Mouse (Mus musculus) midbrain, embryonic 11.5 days (tissue): ENCODE measurements around the gene 4931428L18Rik. TPM values are rescaled to one million over a fixed set of nuclear protein-coding genes. Genes with fewer than 3 reads are reported as not detected.

Experiments
- ATAC-seq: fragments of 200-750 bp; cut with Nextera tagmentation; 2 replicates; pipeline ENCODE4 v1.8.0; 2017; ENCODE audit warnings: moderate TSS enrichment, moderate library complexity; ENCODE audit not compliant: low FRiP score
- DNase-seq: peaks from one replicate; pipeline ENCODE4 v3.0.0; 2015; ENCODE audit warnings: low spot score; ENCODE audit errors: missing footprints
- H3K27ac ChIP-seq: fragments of 300-500 bp; sonication (generic); 2 replicates; pipeline ENCODE4 v1.5.1; 2014; ENCODE audit warnings: low read depth, low read length
- H3K27me3 ChIP-seq: fragments of 300-500 bp; sonication (generic); 2 replicates; pipeline ENCODE4 v1.6.1; 2014; ENCODE audit warnings: mild to moderate bottlenecking, low read length, moderate library complexity, mixed read lengths; ENCODE audit not compliant: control insufficient read depth, insufficient read depth
- H3K36me3 ChIP-seq: fragments of 300-500 bp; sonication (generic); 2 replicates; pipeline ENCODE4 v1.6.1; 2014; ENCODE audit warnings: mild to moderate bottlenecking, low read length, moderate library complexity, mixed read lengths; ENCODE audit not compliant: control insufficient read depth, insufficient read depth
- H3K4me1 ChIP-seq: fragments of 300-500 bp; sonication (generic); 2 replicates; pipeline ENCODE4 v1.6.1; 2014; ENCODE audit warnings: low read length; ENCODE audit not compliant: control insufficient read depth, insufficient read depth
- H3K4me2 ChIP-seq: fragments of 300-500 bp; sonication (generic); 2 replicates; pipeline ENCODE4 v1.6.1; 2014; ENCODE audit warnings: mild to moderate bottlenecking, moderate library complexity
- H3K4me3 ChIP-seq: fragments of 300-500 bp; sonication (generic); 2 replicates; pipeline ENCODE4 v1.5.1; 2014; ENCODE audit warnings: low read depth, low read length
- H3K9ac ChIP-seq: fragments of 300-500 bp; sonication (generic); 2 replicates; pipeline ENCODE4 v1.6.1; 2014; ENCODE audit warnings: low read length
- H3K9me3 ChIP-seq: fragments of 300-500 bp; sonication (generic); 2 replicates; pipeline ENCODE4 v1.6.1; 2016; ENCODE audit warnings: low read length; ENCODE audit not compliant: control insufficient read depth
- WGBS: fragments of 180-500 bp; shearing (Covaris S2); extraction: QIAGEN DNeasy Blood & Tissue Kit; methylation state at CpG from one replicate; pipeline ENCODE4 v1.1.7; 2014; 5-methylcytosine and 5-hydroxymethylcytosine counted together
- polyA plus RNA-seq: library from polyadenylated mRNA; unstranded; fragments of >200 nt; fragmentation: Nextera tagmentation; extraction: Ambion mirVana; gene quantifications from 2 replicates; pipeline ENCODE4 v1.2.1, GENCODE M21; 2014

Gene 4931428L18Rik
- polyA plus RNA-seq, 1 experiment from 2014 or later, result not detected

DNA sequence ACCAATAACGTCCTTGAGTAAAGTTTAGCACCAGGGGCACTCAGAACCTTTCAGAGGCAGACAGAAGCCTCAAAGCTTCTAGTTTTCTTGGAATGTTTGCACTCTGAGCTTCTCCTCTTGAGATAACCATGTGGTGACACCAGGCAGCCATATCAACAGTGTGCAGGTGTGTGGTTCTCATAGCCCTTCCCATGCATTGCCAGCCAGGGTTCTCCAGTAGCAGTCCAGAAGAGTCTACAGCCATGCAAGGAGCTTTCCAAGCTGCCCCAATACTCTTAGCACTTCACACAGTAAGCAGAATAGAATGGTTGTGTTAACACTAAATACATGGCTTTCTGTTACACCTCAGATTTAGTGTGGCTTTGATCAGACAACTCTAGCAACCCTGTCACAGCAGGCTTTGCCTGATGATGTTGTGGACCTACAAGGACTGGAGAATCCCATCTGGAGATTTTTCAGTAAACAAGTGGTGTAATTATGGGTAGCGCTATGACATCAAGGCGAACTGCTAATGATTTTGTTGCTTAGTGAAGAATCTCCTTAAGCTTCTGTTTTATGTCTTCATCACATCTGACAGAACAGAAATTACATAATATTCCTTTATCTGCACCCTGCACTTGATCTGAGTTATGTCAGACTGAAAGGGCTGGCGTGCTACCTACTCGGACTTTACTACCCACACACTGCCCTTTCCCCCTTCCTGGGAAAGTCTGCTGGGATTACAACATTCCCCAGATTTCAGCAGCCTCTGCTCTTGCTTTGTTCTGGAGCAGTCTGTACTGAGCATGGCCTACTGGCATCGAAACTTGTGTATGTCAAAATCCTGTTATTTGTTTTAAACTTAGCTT, 149.7 kb downstream of the 4931428L18Rik start:
- Histone ChIP-seq H3K4me3 (no peak overlapping the region), H3K27ac (no peak overlapping the region), H3K9ac (no peak overlapping the region), H3K27me3 (no peaks in the 10 kb centered on the region), H3K9me3 (no peaks in the 10 kb centered on the region), H3K4me2 (no peak overlapping the region), H3K36me3 (no peaks in the 10 kb centered on the region), H3K4me1 (no peaks in the 10 kb centered on the region)
- DNase-seq, result no peak
- WGBS, result 86% methylated on average over 6 of the region's 6 CpGs
- ATAC-seq, result no peak

DNA sequence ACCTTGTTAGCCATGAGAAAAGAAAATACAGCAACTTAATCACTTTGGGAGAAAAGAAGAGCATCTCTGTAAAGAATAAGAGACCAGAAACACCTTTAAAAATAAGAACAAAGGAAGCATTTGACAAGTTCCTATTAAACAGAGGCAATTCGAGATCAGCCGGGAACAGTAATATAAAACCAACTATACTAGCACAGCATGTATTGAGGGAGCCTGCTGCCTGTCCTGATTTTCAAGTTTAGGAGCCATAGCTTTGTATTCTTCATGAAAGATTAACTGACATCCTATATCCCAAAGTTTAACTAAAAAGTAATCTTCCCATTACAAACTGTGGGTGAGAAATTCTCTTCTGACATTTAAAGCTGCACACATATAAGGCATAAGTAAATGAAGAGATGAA, 151.3 kb downstream of the 4931428L18Rik start:
- no peak for ATAC-seq
- no peak overlapping the region for H3K9ac ChIP-seq
- H3K4me2 ChIP-seq, result no peak overlapping the region
- no peak overlapping the region for H3K4me3 ChIP-seq
- no peaks in the 10 kb centered on the region for H3K27me3 ChIP-seq
- no peaks in the 10 kb centered on the region for H3K36me3 ChIP-seq
- no peaks in the 10 kb centered on the region for H3K9me3 ChIP-seq
- no peak overlapping the region for H3K27ac ChIP-seq
- 87% methylated on average over 2 of the region's 2 CpGs for WGBS
- no peak for DNase-seq
- no peaks in the 10 kb centered on the region for H3K4me1 ChIP-seq

DNA sequence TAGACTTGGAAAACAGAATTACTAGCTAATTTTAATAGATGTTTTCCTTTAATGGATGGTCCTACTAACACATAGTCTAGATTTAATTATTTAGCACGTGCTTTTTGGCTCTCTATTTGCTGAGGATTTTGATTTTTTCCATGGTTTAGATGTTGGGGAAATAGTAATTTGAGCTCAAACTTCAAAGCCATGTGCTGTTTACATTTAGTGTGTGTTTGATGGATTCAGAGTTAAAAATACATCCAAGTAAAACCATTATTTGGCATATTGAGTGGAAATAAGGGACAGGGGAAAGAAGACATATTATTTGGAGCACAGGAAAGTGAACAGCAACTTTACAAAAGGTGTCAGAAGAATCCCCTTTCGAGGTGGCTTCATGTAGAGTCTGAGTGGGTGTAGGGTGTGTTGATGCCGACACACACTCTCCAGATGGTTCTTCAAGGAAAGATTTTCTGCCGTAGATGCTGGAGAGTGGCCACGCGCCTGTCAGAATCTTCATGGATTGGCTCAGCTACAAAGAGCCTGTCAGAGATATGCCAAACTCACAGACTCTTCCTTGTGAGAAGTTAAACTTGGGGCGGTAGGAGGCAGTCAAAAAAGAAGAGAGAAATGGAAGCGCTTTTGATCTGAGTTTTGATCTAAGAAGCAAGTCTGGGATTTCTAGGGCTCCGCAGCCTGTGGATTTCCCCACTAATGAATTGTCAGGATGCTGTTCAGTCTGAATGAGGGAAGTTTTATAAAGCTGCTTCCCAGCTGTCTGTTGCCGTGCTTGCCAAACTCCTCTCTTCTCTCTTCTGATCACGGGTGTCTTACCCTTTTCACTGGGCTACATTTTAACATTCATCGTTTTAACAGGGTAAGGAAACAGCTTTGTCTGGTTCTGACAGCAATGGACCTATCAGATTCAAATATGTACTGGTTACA, 157.4 kb downstream of the 4931428L18Rik start:
- Histone ChIP-seq H3K4me3 (no peak overlapping the region), H3K9ac (no peak overlapping the region), H3K9me3 (no peaks in the 10 kb centered on the region), H3K27me3 (no peaks in the 10 kb centered on the region), H3K36me3 (no peaks in the 10 kb centered on the region), H3K4me1 (no peaks in the 10 kb centered on the region), H3K4me2 (no peak overlapping the region), H3K27ac (no peak overlapping the region)
- DNase-seq, result no peak
- no peak for ATAC-seq
- WGBS, result 88% methylated on average over 12 of the region's 12 CpGs

DNA sequence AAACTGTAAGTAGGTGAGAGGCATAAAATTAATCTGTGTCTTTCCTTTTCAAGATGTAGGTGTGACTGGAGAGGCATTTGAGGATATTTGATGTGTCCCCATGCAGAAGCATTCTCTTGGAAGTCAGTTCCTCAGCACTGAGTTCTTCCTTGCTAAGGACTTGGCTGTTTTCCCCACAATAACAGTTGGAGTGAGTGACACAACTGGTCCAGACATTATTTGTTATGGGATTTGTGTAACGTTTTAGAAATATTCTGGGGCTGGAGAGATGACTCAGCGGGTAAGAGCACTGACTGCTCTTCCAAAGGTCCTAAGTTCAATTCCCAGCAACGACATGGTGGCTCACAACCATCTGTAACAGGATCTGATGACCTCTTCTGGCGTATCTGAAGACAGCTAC, 162.7 kb downstream of the 4931428L18Rik start:
- no peaks in the 10 kb centered on the region for H3K4me1 ChIP-seq
- H3K27me3 ChIP-seq, result no peaks in the 10 kb centered on the region
- no peaks in the 10 kb centered on the region for H3K36me3 ChIP-seq
- H3K4me3 ChIP-seq, result no peak overlapping the region
- no peak overlapping the region for H3K27ac ChIP-seq
- H3K9ac ChIP-seq, result no peak overlapping the region
- DNase-seq (no peak), ATAC-seq (no peak)
- WGBS, result 87% methylated on average over 4 of the region's 4 CpGs
- H3K4me2 ChIP-seq, result no peak overlapping the region
- H3K9me3 ChIP-seq, result no peaks in the 10 kb centered on the region

DNA sequence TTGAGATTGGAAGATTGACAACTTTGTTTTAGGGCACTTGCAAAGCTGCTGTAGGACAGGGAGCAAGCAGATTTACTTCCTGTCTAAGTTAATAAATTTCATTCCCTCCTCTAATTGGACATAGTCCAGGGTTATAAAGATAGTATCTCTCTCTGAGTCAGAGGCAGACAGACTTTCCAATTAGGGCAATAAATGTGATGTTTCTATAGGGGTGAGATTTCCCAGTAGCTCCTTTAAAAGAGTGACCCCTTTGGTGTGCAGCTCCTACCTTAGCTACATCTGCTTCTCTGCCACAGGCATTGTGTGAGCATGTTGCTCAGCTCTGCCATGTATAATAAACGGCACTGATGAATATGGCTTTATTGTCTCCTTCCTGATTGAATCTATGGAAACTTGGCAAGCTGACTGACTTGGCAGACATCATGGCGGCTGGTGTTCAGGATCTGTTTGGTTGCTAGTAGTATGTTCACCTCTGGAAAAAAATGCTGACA, 163.6 kb downstream of the 4931428L18Rik start:
- no peak overlapping the region for H3K27ac ChIP-seq
- no peak overlapping the region for H3K4me3 ChIP-seq
- no peaks in the 10 kb centered on the region for H3K27me3 ChIP-seq
- ATAC-seq, result no peak
- 86% methylated on average over 2 of the region's 2 CpGs for WGBS
- H3K36me3 ChIP-seq, result no peaks in the 10 kb centered on the region
- H3K9me3 ChIP-seq, result no peaks in the 10 kb centered on the region
- no peak overlapping the region for H3K4me2 ChIP-seq
- DNase-seq, result no peak
- H3K9ac ChIP-seq, result no peak overlapping the region
- no peaks in the 10 kb centered on the region for H3K4me1 ChIP-seq

DNA sequence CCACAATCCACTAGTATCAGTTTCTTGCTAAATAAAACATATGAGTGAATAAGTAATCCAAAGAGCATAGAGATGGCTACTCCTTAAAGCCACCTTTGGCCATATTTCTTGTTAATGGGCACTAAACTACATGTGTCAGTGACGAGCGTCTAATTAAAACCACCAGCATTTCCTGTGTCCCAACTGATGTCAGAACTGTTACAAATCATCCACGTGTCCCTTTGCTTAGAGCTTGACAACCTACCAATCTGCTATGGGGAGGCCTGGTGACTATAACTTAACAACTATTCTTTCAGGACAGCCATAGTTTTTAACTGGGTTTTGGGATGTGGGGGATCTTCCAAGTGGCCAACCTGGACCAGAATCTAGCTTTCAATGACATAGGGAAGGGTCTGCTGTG, 164.3 kb downstream of the 4931428L18Rik start:
- Histone ChIP-seq H3K4me1 (no peaks in the 10 kb centered on the region), H3K9ac (no peak overlapping the region), H3K27me3 (no peaks in the 10 kb centered on the region), H3K4me3 (no peak overlapping the region), H3K9me3 (no peaks in the 10 kb centered on the region), H3K4me2 (no peak overlapping the region), H3K36me3 (no peaks in the 10 kb centered on the region), H3K27ac (no peak overlapping the region)
- ATAC-seq (no peak), DNase-seq (no peak)
- WGBS, result 78% methylated on average over 3 of the region's 3 CpGs

DNA sequence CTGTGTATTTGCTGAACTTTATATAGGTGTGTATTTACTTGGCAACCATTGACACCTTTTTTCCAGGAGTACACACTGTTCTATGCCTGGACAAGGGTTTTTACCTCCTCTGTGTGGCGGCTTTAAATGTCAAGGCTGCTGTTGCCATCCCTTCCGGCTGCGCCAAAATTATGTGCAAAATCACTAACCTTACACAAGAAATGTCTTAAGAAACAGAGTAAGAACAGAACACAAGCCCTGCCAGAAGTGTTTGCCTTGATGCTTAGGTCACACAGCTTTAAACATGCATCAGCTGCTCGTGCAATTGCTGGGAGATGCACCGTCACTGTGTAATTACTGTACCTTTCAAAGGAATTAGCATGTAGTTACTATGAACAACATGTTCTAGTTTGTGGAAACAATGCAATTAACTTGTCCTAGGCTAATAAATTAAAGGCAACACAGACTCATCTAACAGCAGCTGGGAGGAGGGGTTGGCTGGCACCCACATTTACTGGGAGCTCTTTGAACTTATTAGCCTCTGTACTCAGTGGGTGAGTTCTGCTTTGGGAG, 171.0 kb downstream of the 4931428L18Rik start:
- H3K4me3 ChIP-seq, result no peak overlapping the region
- no peak for ATAC-seq
- H3K4me1 ChIP-seq, result no peaks in the 10 kb centered on the region
- H3K36me3 ChIP-seq, result no peaks in the 10 kb centered on the region
- no peaks in the 10 kb centered on the region for H3K9me3 ChIP-seq
- H3K4me2 ChIP-seq, result no peak overlapping the region
- no peaks in the 10 kb centered on the region for H3K27me3 ChIP-seq
- H3K9ac ChIP-seq, result no peak overlapping the region
- DNase-seq, result no peak
- no peak overlapping the region for H3K27ac ChIP-seq
- 95% methylated on average over 5 of the region's 5 CpGs for WGBS

DNA sequence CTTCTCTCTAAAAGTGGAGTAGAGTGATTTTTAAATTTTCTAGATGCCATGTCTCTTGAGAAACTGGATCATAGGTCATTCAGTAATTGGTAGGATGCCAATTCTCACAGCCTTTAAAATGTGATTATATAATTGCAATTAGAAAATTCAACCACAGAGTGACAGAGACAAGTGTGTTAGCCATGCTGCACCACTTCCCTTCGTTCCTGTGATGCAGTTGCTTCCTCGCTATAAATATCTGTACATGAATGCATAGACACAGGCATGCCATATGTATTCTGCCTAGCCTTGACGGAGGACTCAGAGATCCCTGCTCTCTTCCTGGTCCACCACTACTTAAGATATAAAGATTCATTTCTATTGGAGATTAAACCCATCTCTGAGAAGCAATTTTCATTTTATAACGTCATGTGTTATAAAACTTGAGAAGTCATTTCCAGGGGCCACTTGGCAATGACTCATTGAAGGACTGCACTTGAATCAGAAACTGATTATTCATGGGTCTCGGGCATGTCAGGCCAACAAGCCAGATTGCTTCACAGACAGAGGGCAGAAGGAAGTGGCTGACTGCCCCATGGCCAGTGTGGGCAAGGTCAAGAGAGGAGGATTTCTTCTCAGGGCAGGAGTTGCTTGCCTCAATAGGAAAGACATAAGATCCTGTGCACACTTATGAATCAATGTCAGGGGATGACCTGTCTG, 172.4 kb downstream of the 4931428L18Rik start:
- WGBS, result 90% methylated on average over 5 of the region's 5 CpGs
- Histone ChIP-seq H3K4me2 (no peak overlapping the region), H3K27ac (no peak overlapping the region), H3K27me3 (no peaks in the 10 kb centered on the region), H3K4me3 (no peak overlapping the region), H3K4me1 (no peaks in the 10 kb centered on the region), H3K9ac (no peak overlapping the region), H3K9me3 (no peaks in the 10 kb centered on the region), H3K36me3 (no peaks in the 10 kb centered on the region)
- DNase-seq, result no peak
- no peak for ATAC-seq
